In the genomic region with DNA sequence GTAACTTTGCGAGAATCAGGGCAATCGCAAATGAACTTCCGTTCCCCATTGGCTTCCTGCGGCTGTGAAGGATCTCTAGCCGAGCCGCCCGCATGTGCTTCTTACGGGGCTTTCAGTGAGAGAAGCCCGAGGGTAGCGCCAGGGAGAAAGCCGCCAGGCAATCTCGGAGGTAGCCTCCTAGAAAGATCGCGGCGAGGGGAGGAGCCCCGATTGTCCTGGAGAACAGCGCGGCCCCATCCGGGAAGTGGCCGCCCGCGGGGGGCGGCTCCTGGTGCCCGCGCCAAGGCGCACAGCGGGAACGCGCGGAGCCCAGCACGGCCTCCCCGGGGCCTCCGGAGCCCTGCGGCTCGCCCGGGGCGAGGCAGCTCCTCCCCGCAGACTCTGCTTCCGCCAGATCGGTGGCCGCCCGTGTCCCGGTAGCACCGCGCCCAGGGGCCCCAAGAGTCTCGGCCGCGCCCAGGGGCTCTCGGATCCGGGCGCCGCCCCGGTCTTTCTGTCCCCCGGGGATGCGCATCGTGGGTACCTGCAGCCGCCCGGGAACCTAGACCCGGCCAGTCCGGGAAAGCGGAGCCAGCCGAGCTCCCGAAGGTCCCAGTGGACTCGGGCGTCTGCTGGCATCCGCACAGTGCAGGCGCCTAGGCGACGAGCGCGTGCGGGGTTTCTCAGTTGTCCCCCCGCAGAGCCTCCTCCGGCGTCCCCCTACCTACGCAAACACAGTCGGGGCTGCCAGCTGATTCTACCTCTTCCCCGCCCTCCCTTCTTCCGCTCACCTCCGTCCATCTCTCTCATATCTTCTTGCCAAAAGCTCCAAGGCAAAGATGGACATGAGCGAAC, we compare ENCODE assay signal across 8 mouse cellular contexts.
DNase-seq lines count a peak whose midpoint lies in the region; ATAC-seq and TF ChIP-seq lines count a peak whose summit lies in the region.

No protein-coding gene starts in this region.

- H3K27me3 ChIP-seq in forebrain, embryonic 12.5 days: no peaks in the 10 kb centered on the region
- no peaks in the 10 kb centered on the region for H3K27me3 ChIP-seq in heart, postnatal 0 days (ENCODE audit: control insufficient read depth, insufficient read depth, low read length)
- H3K27me3 ChIP-seq in liver, embryonic 15.5 days: peaks cover 40% of the 10 kb centered on the region
- H3K27me3 ChIP-seq in neural tube, embryonic 12.5 days (replicated peaks): no peaks in the 10 kb centered on the region

- TF ChIP-seq CTCF in heart, postnatal 0 days (IDR thresholded peaks at IDR 0.05; ENCODE audit: low read depth): no peak

- ATAC-seq in forebrain, embryonic 12.5 days (ENCODE audit: low FRiP score): peak; percentile 85
- peak; percentile 91 for ATAC-seq in heart, postnatal 0 days (ENCODE audit: insufficient read depth, low read depth)
- peak; percentile 79 for ATAC-seq in liver, embryonic 15.5 days (ENCODE audit: insufficient read depth)
- peak; percentile 85 for ATAC-seq in neural tube, embryonic 12.5 days (ENCODE audit: low FRiP score, low read depth)

- H3K9ac ChIP-seq in forebrain, embryonic 12.5 days: peak overlapping the region; percentile 83
- peak overlapping the region; percentile 83 for H3K9ac ChIP-seq in heart, postnatal 0 days (replicated peaks; ENCODE audit: low read depth, low read length)
- H3K9ac ChIP-seq in liver, embryonic 15.5 days: peak overlapping the region; percentile 25; the same call in 1 of the 2 replicates
- peak overlapping the region; percentile 84 for H3K9ac ChIP-seq in neural tube, embryonic 12.5 days

- WGBS in forebrain, embryonic 12.5 days: under 1% methylated on average over 81 of the region's 81 CpGs
- WGBS in heart, postnatal 0 days: under 1% methylated on average over 77 of the region's 81 CpGs
- under 1% methylated on average over 81 of the region's 81 CpGs for WGBS in liver, embryonic 15.5 days (ENCODE audit: insufficient replicate concordance)
- under 1% methylated on average over 80 of the region's 81 CpGs for WGBS in neural tube, embryonic 12.5 days

- H3K9me3 ChIP-seq in forebrain, embryonic 12.5 days: no peaks in the 10 kb centered on the region
- no peaks in the 10 kb centered on the region for H3K9me3 ChIP-seq in heart, postnatal 0 days (replicated peaks; ENCODE audit: control insufficient read depth, low read length)
- no peaks in the 10 kb centered on the region for H3K9me3 ChIP-seq in liver, embryonic 15.5 days (replicated peaks)
- H3K9me3 ChIP-seq in neural tube, embryonic 12.5 days: no peaks in the 10 kb centered on the region

- no peaks in the 10 kb centered on the region for H3K36me3 ChIP-seq in forebrain, embryonic 12.5 days (replicated peaks)
- no peaks in the 10 kb centered on the region for H3K36me3 ChIP-seq in heart, postnatal 0 days (replicated peaks; ENCODE audit: control insufficient read depth, insufficient read depth, low read length)
- H3K36me3 ChIP-seq in liver, embryonic 15.5 days (replicated peaks): no peaks in the 10 kb centered on the region
- no peaks in the 10 kb centered on the region for H3K36me3 ChIP-seq in neural tube, embryonic 12.5 days

- TF ChIP-seq EP300 in heart, postnatal 0 days (IDR thresholded peaks at IDR 0.05; ENCODE audit: low read depth): no peak

- H3K4me2 ChIP-seq in forebrain, embryonic 12.5 days: peak overlapping the region; percentile 79
- peak overlapping the region; percentile 98 for H3K4me2 ChIP-seq in heart, postnatal 0 days (ENCODE audit: low read depth, low read length)
- H3K4me2 ChIP-seq in liver, embryonic 15.5 days: peak overlapping the region; percentile 76
- H3K4me2 ChIP-seq in neural tube, embryonic 12.5 days (replicated peaks): peak overlapping the region; percentile 94

- DNase-seq in CD8-positive naive resting alpha-beta T cell, adult 2 months (ENCODE audit: low read depth in 2 of 2, low spot score in 2 of 2): peak; percentile 55 to 56
- DNase-seq in c-Kit-positive CD71-negative TER-119-negative erythroid progenitor cells, embryonic 14.5 days (ENCODE audit: low read depth): peak; percentile 39
- peak; percentile 72 for DNase-seq in heart, postnatal 0 days (ENCODE audit: low spot score)
- peak; percentile 79 to 88 for DNase-seq in kidney, postnatal 4 days
- DNase-seq in telencephalon, adult 2 months (ENCODE audit: low read depth, low spot score): peak; percentile 43

- H3K27ac ChIP-seq in forebrain, embryonic 12.5 days: peak overlapping the region; percentile 93
- H3K27ac ChIP-seq in heart, postnatal 0 days (ENCODE audit: low read depth): peak overlapping the region; percentile 94
- H3K27ac ChIP-seq in liver, embryonic 15.5 days (replicated peaks): no peak overlapping the region; the same call in 1 of the 2 replicates
- peak overlapping the region; percentile 64 for H3K27ac ChIP-seq in neural tube, embryonic 12.5 days

- H3K4me3 ChIP-seq in forebrain, embryonic 12.5 days (replicated peaks): peak overlapping the region; percentile 80
- H3K4me3 ChIP-seq in heart, postnatal 0 days (ENCODE audit: low read depth, low read length): peak overlapping the region; percentile 97
- peak overlapping the region; percentile 59 for H3K4me3 ChIP-seq in liver, embryonic 15.5 days (replicated peaks)
- H3K4me3 ChIP-seq in neural tube, embryonic 12.5 days: peak overlapping the region; percentile 79

- H3K4me1 ChIP-seq in forebrain, embryonic 12.5 days: peaks cover 11% of the 10 kb centered on the region
- H3K4me1 ChIP-seq in heart, postnatal 0 days (ENCODE audit: control insufficient read depth, insufficient read depth): peaks cover 7% of the 10 kb centered on the region; the same call in 1 of the 2 replicates
- no peaks in the 10 kb centered on the region; the same call in 1 of the 2 replicates for H3K4me1 ChIP-seq in liver, embryonic 15.5 days (replicated peaks)
- H3K4me1 ChIP-seq in neural tube, embryonic 12.5 days: no peaks in the 10 kb centered on the region

Comparison
In these comparisons a context has a peak if more than half of its experiments do, and no peak if none do; other contexts are left out.
1. H3K9ac ChIP-seq: peak in every context shown above with its lines; median percentile 84 in neural tube, embryonic 12.5 days; 83 in forebrain, embryonic 12.5 days; 83 in heart, postnatal 0 days; 25 in liver, embryonic 15.5 days.